In genomic region chr4:70265248-70265647, GRCm38 (mm10) we compare ENCODE assay signal across 8 mouse cellular contexts.
DNase-seq lines count a peak whose midpoint lies in the region; ATAC-seq and TF ChIP-seq lines count a peak whose summit lies in the region.

No protein-coding gene starts in this region.

- WGBS in cerebellum, adult 2 months = 70% methylated on average over 6 of the region's 6 CpGs
- 55% methylated on average over 6 of the region's 6 CpGs for WGBS in forebrain, embryonic 14.5 days

- TF ChIP-seq POLR2A in cerebellum, adult 2 months (IDR thresholded peaks at IDR 0.05; ENCODE audit: borderline replicate concordance, insufficient read depth, low read length) = no peak

- no peak overlapping the region for H3K9ac ChIP-seq in forebrain, embryonic 14.5 days (ENCODE audit: low read length)

- no peak overlapping the region for H3K27ac ChIP-seq in cerebellum, adult 2 months (ENCODE audit: insufficient read depth, low read length)
- H3K27ac ChIP-seq in forebrain, embryonic 14.5 days (ENCODE audit: low read depth, low read length) = no peak overlapping the region

- no peaks in the 10 kb centered on the region for H3K9me3 ChIP-seq in forebrain, embryonic 14.5 days (replicated peaks; ENCODE audit: control insufficient read depth, low read length)

- H3K36me3 ChIP-seq in forebrain, embryonic 14.5 days (ENCODE audit: control insufficient read depth, insufficient read depth, low read length) = peaks cover 38% of the 10 kb centered on the region

- H3K4me2 ChIP-seq in forebrain, embryonic 14.5 days (ENCODE audit: low read length) = no peak overlapping the region

- H3K4me3 ChIP-seq in cerebellum, adult 2 months (replicated peaks; ENCODE audit: insufficient read depth, low read depth, low read length) = no peak overlapping the region
- H3K4me3 ChIP-seq in forebrain, embryonic 14.5 days (ENCODE audit: low read depth, low read length) = no peak overlapping the region

- H3K27me3 ChIP-seq in cerebellum, adult 2 months (ENCODE audit: control insufficient read depth, insufficient read depth, low read length) = no peaks in the 10 kb centered on the region
- no peaks in the 10 kb centered on the region for H3K27me3 ChIP-seq in forebrain, embryonic 14.5 days (replicated peaks; ENCODE audit: control insufficient read depth, insufficient read depth, low read length)

- ATAC-seq in forebrain, embryonic 14.5 days = peak; percentile 55; the same call in 1 of the 2 replicates
- peak; percentile 76 for ATAC-seq in megakaryocyte-erythroid progenitor cell, adult 5-6 weeks (replicated peaks; ENCODE audit: low FRiP score, low TSS enrichment, poor library complexity, severe bottlenecking)

- H3K4me1 ChIP-seq in cerebellum, adult 2 months (ENCODE audit: control insufficient read depth, insufficient read depth, low read length) = peaks cover 4% of the 10 kb centered on the region
- H3K4me1 ChIP-seq in forebrain, embryonic 14.5 days (ENCODE audit: control insufficient read depth, insufficient read depth, low read length) = no peaks in the 10 kb centered on the region

- no peak for DNase-seq in cerebellum, adult 2 months
- DNase-seq in cerebellum, adult 9-11 months = no peak
- DNase-seq in CD4-positive helper T cell, adult 2 months (ENCODE audit: low read depth, low spot score) = peak; percentile 40
- peak; percentile 15 to 29 for DNase-seq in adrenal gland, postnatal 4 days (ENCODE audit: low spot score in 2 of 2)
- DNase-seq in forebrain, embryonic 14.5 days (ENCODE audit: low spot score) = peak; percentile 64
- DNase-seq in kidney, postnatal 10 days = peak; percentile 64
- DNase-seq in spleen, postnatal 36 days (ENCODE audit: low spot score in 2 of 2) = peak; percentile 6 to 26

- TF ChIP-seq CTCF in cerebellum, adult 2 months (IDR thresholded peaks at IDR 0.05; ENCODE audit: borderline replicate concordance, insufficient read depth, low read depth, low read length) = peak; percentile 64

Comparison
In these comparisons a context has a peak if more than half of its experiments do, and no peak if none do; other contexts are left out.
1. DNase-seq: peak in CD4-positive helper T cell, adult 2 months (single experiment), adrenal gland, postnatal 4 days (2 of 2), forebrain, embryonic 14.5 days (single experiment), kidney, postnatal 10 days (single experiment) and spleen, postnatal 36 days (2 of 2); none in cerebellum, adult 2 months (0 of 2) and cerebellum, adult 9-11 months (single experiment).